Mouse (Mus musculus) inflammation-experienced regulatory T-cells, adult 16 weeks (primary cell): ENCODE measurements around the gene Dach1. TPM values are rescaled to one million over a fixed set of nuclear protein-coding genes. Genes with fewer than 3 reads are reported as not detected.

Experiments
- polyA plus RNA-seq: library from polyadenylated mRNA; unstranded; fragments of 100-300 nt; shearing (Covaris generic); gene quantifications from one replicate; pipeline ENCODE4 v1.2.1, GENCODE M21; 2017

The Dach1 gene
- polyA plus RNA-seq, result not detected

GRCm38 (mm10) chr14:98169421-98170076 lies at the start of gene Dach1:
TSS of gene Dach1 (minus strand) at chr14:98169765.

